Mouse (Mus musculus) brain, embryonic 14.5 days (tissue): ENCODE data around the gene Prkar2b.
A peak's percentile ranks its signal among the peaks of the same experiment; 100 is the strongest.

Experiments
- CTCF ChIP-seq: fragments of 200-500 bp; IDR thresholded peaks from 2 replicates; pipeline ENCODE4 v1.5.1; 2012; ENCODE audit warnings: inconsistent platforms, mild to moderate bottlenecking, moderate library complexity, borderline replicate concordance; ENCODE audit not compliant: insufficient read depth, insufficient read length; ENCODE audit errors: extremely low read depth
- POLR2A ChIP-seq: fragments of 200-500 bp; IDR thresholded peaks from 2 replicates; pipeline ENCODE4 v1.6.1; 2012; ENCODE audit warnings: mild to moderate bottlenecking, inconsistent platforms, borderline replicate concordance; ENCODE audit not compliant: poor library complexity, insufficient read depth, insufficient read length, severe bottlenecking; ENCODE audit errors: extremely low read depth

GRCm38 (mm10) chr12:31926661-31927061 is 134.4 kb downstream of the Prkar2b start:
- TF ChIP-seq CTCF (peak; percentile 80), POLR2A (no peak)
